Mouse (Mus musculus): ENCODE measurements at regions not wholly inside any gene's neighbourhood (a gene's known extent, or its start where the extent isn't known, plus 50 kb on each side); places are given as distances from the start of the nearest gene placed in this dataset.

GRCm38 (mm10) chr16:29834669-29835068 lies 229.5 kb upstream of the Hes1 start:
- no peak for TF ChIP-seq CTCF (conservative IDR thresholded peaks at IDR 0.05; ENCODE audit: insufficient read depth, insufficient read length, low read depth, low read length)
- TF ChIP-seq POLR2A (IDR thresholded peaks at IDR 0.05; ENCODE audit: low read depth, low read length): no peak

Measured in kidney, adult 2 months (tissue).